Mouse (Mus musculus): ENCODE measurements around the gene Immp2l. TPM values are rescaled to one million over a fixed set of nuclear protein-coding genes. Genes with fewer than 3 reads are reported as not detected.
A peak's percentile ranks its signal among the peaks of the same experiment; 100 is the strongest.

Immp2l gene
- polyA plus RNA-seq, 1 experiment from 2014 or later, result 8.0 TPM

- 96% methylated on average over 2 of the region's 2 CpGs for WGBS
- Histone ChIP-seq H3K9ac (no peak overlapping the region), H3K36me3 (replicated peaks) (no peaks in the 10 kb centered on the region), H3K4me2 (no peak overlapping the region), H3K4me1 (no peaks in the 10 kb centered on the region), H3K9me3 (no peaks in the 10 kb centered on the region), H3K27me3 (no peaks in the 10 kb centered on the region), H3K27ac (no peak overlapping the region), H3K4me3 (replicated peaks) (no peak overlapping the region)
- ATAC-seq (ENCODE audit: low FRiP score), result no peak
These were observed 323.6 kb downstream of the Immp2l start for GRCm38 (mm10) chr12:41347494-41347893.

- Histone ChIP-seq H3K4me2 (no peak overlapping the region), H3K9me3 (no peaks in the 10 kb centered on the region), H3K27me3 (peaks cover 4% of the 10 kb centered on the region; the same call in 1 of the 2 replicates), H3K9ac (no peak overlapping the region), H3K36me3 (replicated peaks) (no peaks in the 10 kb centered on the region), H3K4me3 (replicated peaks) (no peak overlapping the region), H3K27ac (no peak overlapping the region), H3K4me1 (no peaks in the 10 kb centered on the region)
- no peak for ATAC-seq (ENCODE audit: low FRiP score)
- WGBS, result 91% methylated on average over 2 of the region's 2 CpGs
These were observed 325.5 kb downstream of the Immp2l start for GRCm38 (mm10) chr12:41349386-41349785.

- no peak overlapping the region for H3K27ac ChIP-seq
- H3K27me3 ChIP-seq, result peaks cover 4% of the 10 kb centered on the region; the same call in 1 of the 2 replicates
- WGBS, result 73% methylated on average over 2 of the region's 2 CpGs
- H3K9ac ChIP-seq, result no peak overlapping the region
- H3K36me3 ChIP-seq (replicated peaks), result no peaks in the 10 kb centered on the region
- H3K9me3 ChIP-seq, result no peaks in the 10 kb centered on the region
- no peaks in the 10 kb centered on the region for H3K4me1 ChIP-seq
- H3K4me2 ChIP-seq, result no peak overlapping the region
- H3K4me3 ChIP-seq (replicated peaks), result no peak overlapping the region
- ATAC-seq (ENCODE audit: low FRiP score), result no peak
These were observed 325.9 kb downstream of the Immp2l start for GRCm38 (mm10) chr12:41349814-41350213.

- H3K9ac ChIP-seq, result no peak overlapping the region
- WGBS, result 27% methylated on average over 2 of the region's 2 CpGs
- peak; percentile 61; the same call in 1 of the 2 replicates for ATAC-seq (ENCODE audit: low FRiP score)
These were observed 327.4 kb downstream of the Immp2l start for GRCm38 (mm10) chr12:41351275-41351674.

GRCm38 (mm10) chr12:41354857-41355256 lies 331.0 kb downstream of the Immp2l start:
- WGBS, result 68% methylated on average over 1 of the region's 1 CpGs
- H3K9me3 ChIP-seq, result no peaks in the 10 kb centered on the region
- ATAC-seq (ENCODE audit: low FRiP score), result no peak
- H3K9ac ChIP-seq, result no peak overlapping the region
- H3K4me3 ChIP-seq (replicated peaks), result no peak overlapping the region
- no peaks in the 10 kb centered on the region for H3K36me3 ChIP-seq (replicated peaks)
- H3K4me1 ChIP-seq, result no peaks in the 10 kb centered on the region
- no peak overlapping the region for H3K27ac ChIP-seq
- no peak overlapping the region for H3K4me2 ChIP-seq
- H3K27me3 ChIP-seq, result peaks cover 4% of the 10 kb centered on the region; the same call in 1 of the 2 replicates

More at GRCm38 (mm10) chr12:41351275-41351674, 327.4 kb downstream of the Immp2l start:
- no peaks in the 10 kb centered on the region for H3K9me3 ChIP-seq
- H3K27me3 ChIP-seq, result peaks cover 4% of the 10 kb centered on the region; the same call in 1 of the 2 replicates
- H3K4me3 ChIP-seq (replicated peaks), result no peak overlapping the region
- no peaks in the 10 kb centered on the region for H3K4me1 ChIP-seq
- no peak overlapping the region for H3K4me2 ChIP-seq
- no peaks in the 10 kb centered on the region for H3K36me3 ChIP-seq (replicated peaks)
- no peak overlapping the region for H3K27ac ChIP-seq

GRCm38 (mm10) chr12:41356040-41356439 lies 332.1 kb downstream of the Immp2l start:
- Histone ChIP-seq H3K27me3 (peaks cover 4% of the 10 kb centered on the region; the same call in 1 of the 2 replicates), H3K4me2 (no peak overlapping the region), H3K4me3 (replicated peaks) (no peak overlapping the region), H3K9ac (no peak overlapping the region), H3K4me1 (no peaks in the 10 kb centered on the region), H3K9me3 (no peaks in the 10 kb centered on the region), H3K36me3 (replicated peaks) (no peaks in the 10 kb centered on the region), H3K27ac (no peak overlapping the region)
- WGBS, result 76% methylated on average over 3 of the region's 3 CpGs
- ATAC-seq (ENCODE audit: low FRiP score), result no peak

GRCm38 (mm10) chr12:41386685-41387084 lies 362.8 kb downstream of the Immp2l start:
- WGBS, result 89% methylated on average over 1 of the region's 1 CpGs
- Histone ChIP-seq H3K36me3 (replicated peaks) (no peaks in the 10 kb centered on the region), H3K27ac (no peak overlapping the region), H3K4me3 (replicated peaks) (no peak overlapping the region), H3K9me3 (no peaks in the 10 kb centered on the region), H3K4me2 (no peak overlapping the region), H3K4me1 (no peaks in the 10 kb centered on the region), H3K9ac (no peak overlapping the region), H3K27me3 (no peaks in the 10 kb centered on the region)
- ATAC-seq (ENCODE audit: low FRiP score), result no peak

GRCm38 (mm10) chr12:41394231-41394630 lies 370.3 kb downstream of the Immp2l start:
- Histone ChIP-seq H3K27ac (no peak overlapping the region), H3K4me1 (no peaks in the 10 kb centered on the region), H3K27me3 (no peaks in the 10 kb centered on the region), H3K9me3 (no peaks in the 10 kb centered on the region), H3K36me3 (replicated peaks) (no peaks in the 10 kb centered on the region), H3K9ac (no peak overlapping the region), H3K4me2 (no peak overlapping the region), H3K4me3 (replicated peaks) (no peak overlapping the region)
- ATAC-seq (ENCODE audit: low FRiP score), result no peak

GRCm38 (mm10) chr12:41401136-41401535 lies 377.2 kb downstream of the Immp2l start:
- ATAC-seq (ENCODE audit: low FRiP score), result no peak
- Histone ChIP-seq H3K9ac (no peak overlapping the region), H3K36me3 (replicated peaks) (no peaks in the 10 kb centered on the region), H3K4me1 (no peaks in the 10 kb centered on the region), H3K9me3 (no peaks in the 10 kb centered on the region), H3K27ac (no peak overlapping the region), H3K4me2 (no peak overlapping the region), H3K4me3 (replicated peaks) (no peak overlapping the region), H3K27me3 (no peaks in the 10 kb centered on the region)
- 95% methylated on average over 1 of the region's 1 CpGs for WGBS

GRCm38 (mm10) chr12:41401923-41402322 lies 378.0 kb downstream of the Immp2l start:
- Histone ChIP-seq H3K27me3 (no peaks in the 10 kb centered on the region), H3K4me3 (replicated peaks) (no peak overlapping the region), H3K4me1 (no peaks in the 10 kb centered on the region), H3K4me2 (no peak overlapping the region), H3K36me3 (replicated peaks) (no peaks in the 10 kb centered on the region), H3K9me3 (no peaks in the 10 kb centered on the region), H3K9ac (no peak overlapping the region), H3K27ac (no peak overlapping the region)
- 65% methylated on average over 3 of the region's 3 CpGs for WGBS
- no peak for ATAC-seq (ENCODE audit: low FRiP score)

- no peak overlapping the region for H3K9ac ChIP-seq
- no peak for ATAC-seq (ENCODE audit: low FRiP score)
- no peak overlapping the region for H3K4me2 ChIP-seq
- H3K4me1 ChIP-seq, result no peaks in the 10 kb centered on the region
- H3K27me3 ChIP-seq, result no peaks in the 10 kb centered on the region
- no peaks in the 10 kb centered on the region for H3K9me3 ChIP-seq
- no peak overlapping the region for H3K27ac ChIP-seq
- no peaks in the 10 kb centered on the region for H3K36me3 ChIP-seq (replicated peaks)
- H3K4me3 ChIP-seq (replicated peaks), result no peak overlapping the region
- 51% methylated on average over 3 of the region's 3 CpGs for whole genome bisulfite sequencing
These were observed 385.5 kb downstream of the Immp2l start for GRCm38 (mm10) chr12:41409431-41409830.

- no peaks in the 10 kb centered on the region for H3K4me1 ChIP-seq
- no peak overlapping the region for H3K4me2 ChIP-seq
- no peak overlapping the region for H3K27ac ChIP-seq
- no peak for ATAC-seq (ENCODE audit: low FRiP score)
- H3K27me3 ChIP-seq, result no peaks in the 10 kb centered on the region
- H3K36me3 ChIP-seq (replicated peaks), result no peaks in the 10 kb centered on the region
- no peak overlapping the region for H3K9ac ChIP-seq
- no peaks in the 10 kb centered on the region for H3K9me3 ChIP-seq
- H3K4me3 ChIP-seq (replicated peaks), result no peak overlapping the region
These were observed 392.7 kb downstream of the Immp2l start for GRCm38 (mm10) chr12:41416635-41417034.

- Histone ChIP-seq H3K9ac (no peak overlapping the region), H3K4me1 (no peaks in the 10 kb centered on the region), H3K4me3 (replicated peaks) (no peak overlapping the region), H3K4me2 (no peak overlapping the region), H3K9me3 (no peaks in the 10 kb centered on the region), H3K27me3 (no peaks in the 10 kb centered on the region), H3K36me3 (replicated peaks) (no peaks in the 10 kb centered on the region), H3K27ac (no peak overlapping the region)
- 75% methylated on average over 3 of the region's 3 CpGs for WGBS
- ATAC-seq (ENCODE audit: low FRiP score), result no peak
These were observed 393.2 kb downstream of the Immp2l start for GRCm38 (mm10) chr12:41417099-41417498.

Measured in forebrain, embryonic 12.5 days (tissue).